In genomic region chr16:30683986-30684385, GRCm38 (mm10) we compare ENCODE assay signal across 12 mouse cellular contexts.
DNase-seq lines count a peak whose midpoint lies in the region; ATAC-seq and TF ChIP-seq lines count a peak whose summit lies in the region.
"Had no signal": no experiment of that assay in that cellular context is flagged by ENCODE, and none has a peak within 500 bp of the region (broad histone marks: within the 10 kb centered on the region; RNA-seq: fewer than 3 reads in every experiment).

No protein-coding gene starts in this region.

- H3K27ac ChIP-seq in left cerebral cortex, adult 2 months, result no peak overlapping the region
- no peak overlapping the region for H3K27ac ChIP-seq in liver, postnatal 0 days (ENCODE audit: low read depth)
- H3K27ac ChIP-seq: embryonic facial prominence, embryonic 13.5 days; heart, adult 2 months had no signal

- intact Hi-C loops in left cerebral cortex, postnatal 14 days (cut with DNase I), result no loop called here
- intact Hi-C loops in left cerebral cortex, adult 2 months (cut with DNase I), result no loop called here

- no peak overlapping the region for H3K4me3 ChIP-seq in left cerebral cortex, adult 2 months
- no peak overlapping the region for H3K4me3 ChIP-seq in liver, postnatal 0 days (ENCODE audit: low read depth, low read length)
- H3K4me3 ChIP-seq: embryonic facial prominence, embryonic 13.5 days; heart, adult 2 months had no signal

- no peak for TF ChIP-seq CTCF in left cerebral cortex, adult 2 months (IDR thresholded peaks at IDR 0.05)
- TF ChIP-seq CTCF in liver, postnatal 0 days (IDR thresholded peaks at IDR 0.05; ENCODE audit: low read depth), result no peak

- no peaks in the 10 kb centered on the region for H3K9me3 ChIP-seq in liver, postnatal 0 days (ENCODE audit: low read length)
- H3K9me3 ChIP-seq: embryonic facial prominence, embryonic 13.5 days had no signal

- ATAC-seq in liver, postnatal 0 days, result no peak
- ATAC-seq: Patski had no signal

- H3K27me3 ChIP-seq in liver, postnatal 0 days (ENCODE audit: insufficient read depth, low read length), result no peaks in the 10 kb centered on the region
- H3K27me3 ChIP-seq: embryonic facial prominence, embryonic 13.5 days; Patski had no signal

- TF ChIP-seq EP300 in liver, postnatal 0 days (IDR thresholded peaks at IDR 0.05; ENCODE audit: low read depth), result no peak

- no peak overlapping the region for H3K4me2 ChIP-seq in liver, postnatal 0 days (ENCODE audit: low read depth, low read length)
- H3K4me2 ChIP-seq: embryonic facial prominence, embryonic 13.5 days; midbrain, embryonic 11.5 days had no signal

- WGBS in liver, postnatal 0 days (ENCODE audit: insufficient replicate concordance), result 82% methylated on average over 3 of the region's 3 CpGs

- no peaks in the 10 kb centered on the region for H3K4me1 ChIP-seq in liver, postnatal 0 days (ENCODE audit: insufficient read depth)
- H3K4me1 ChIP-seq: embryonic facial prominence, embryonic 13.5 days had no signal

- H3K36me3 ChIP-seq in liver, postnatal 0 days (replicated peaks; ENCODE audit: insufficient read depth, low read length), result no peaks in the 10 kb centered on the region
- H3K36me3 ChIP-seq: embryonic facial prominence, embryonic 13.5 days had no signal

- no peak overlapping the region for H3K9ac ChIP-seq in liver, postnatal 0 days (replicated peaks)
- H3K9ac ChIP-seq: embryonic facial prominence, embryonic 13.5 days had no signal

- peak; percentile 60 to 72 for DNase-seq in cerebellum, postnatal 10 days
- no peak for DNase-seq in cerebellum, adult 18-20 months
- DNase-seq in left cerebral cortex, postnatal 14 days (ENCODE audit: low spot score in 2 of 2), result peak; percentile 37 to 62
- no peak for DNase-seq in left cerebral cortex, adult 2 months (ENCODE audit: extremely low spot score in 1 of 2, low spot score in 2 of 2)
- DNase-seq in layer of hippocampus, adult 18-20 months (ENCODE audit: low spot score in 2 of 2), result peak; percentile 54 to 74
- DNase-seq in lung, postnatal 4 days, result peak; percentile 14 to 70
- no peak for DNase-seq in liver, postnatal 0 days
- no peak for DNase-seq in urinary bladder, postnatal 4 days (ENCODE audit: low spot score in 2 of 2)

Comparison
In these comparisons a context has a peak if more than half of its experiments do, and no peak if none do; other contexts are left out.
1. DNase-seq: peak in cerebellum, postnatal 10 days (2 of 2), left cerebral cortex, postnatal 14 days (2 of 2), layer of hippocampus, adult 18-20 months (2 of 2) and lung, postnatal 4 days (2 of 2); none in cerebellum, adult 18-20 months (0 of 2), left cerebral cortex, adult 2 months (0 of 2), liver, postnatal 0 days (single experiment) and urinary bladder, postnatal 4 days (0 of 2).